Mouse (Mus musculus) embryonic fibroblast, embryonic 13.5 days (primary cell): Measurements from ENCODE around the gene Eva1c. TPM values are rescaled to one million over a fixed set of nuclear protein-coding genes. Genes with fewer than 3 reads are reported as not detected.

Source experiments
- H3K27ac ChIP-seq: 2 replicates; pipeline ENCODE4 v1.5.1; 2012; ENCODE audit warnings: low read length, control low read depth, inconsistent platforms; ENCODE audit not compliant: insufficient read depth
- H3K4me1 ChIP-seq: 2 replicates; pipeline ENCODE4 v1.6.1; 2011; ENCODE audit warnings: low read length; ENCODE audit not compliant: control insufficient read depth, insufficient read depth
- H3K4me3 ChIP-seq: 2 replicates; pipeline ENCODE4 v1.5.1; 2011; ENCODE audit warnings: mild to moderate bottlenecking, control low read depth, low read length; ENCODE audit not compliant: insufficient read depth
- CTCF ChIP-seq: IDR thresholded peaks from 2 replicates; pipeline ENCODE4 v1.5.1; 2011; ENCODE audit warnings: mild to moderate bottlenecking, control low read depth, low read length, moderate library complexity, borderline replicate concordance; ENCODE audit not compliant: insufficient read depth
- POLR2A ChIP-seq: IDR thresholded peaks from 2 replicates; pipeline ENCODE4 v1.6.1; 2011; ENCODE audit warnings: low read depth, mild to moderate bottlenecking, control low read depth, low read length, moderate library complexity
- polyA plus RNA-seq: library from polyadenylated mRNA; stranded (reverse); fragments of >200 nt; gene quantifications from 2 replicates; pipeline ENCODE4 v1.2.4, GENCODE M21; 2011; ENCODE audit warnings: low read depth; ENCODE audit not compliant: missing spikeins, insufficient read length

The Eva1c gene
- polyA plus RNA-seq, 1 experiment: 2.0 TPM

- Histone ChIP-seq H3K27ac (no peak overlapping the region), H3K4me3 (no peak overlapping the region), H3K4me1 (peaks cover 6% of the 10 kb centered on the region)
- no peak for TF ChIP-seq POLR2A
- no peak for TF ChIP-seq CTCF
These were observed 15.6 kb downstream of the Eva1c start for GRCm38 (mm10) chr16:90842164-90842563.

- peaks cover 6% of the 10 kb centered on the region for H3K4me1 ChIP-seq
- peak overlapping the region; percentile 67 for H3K27ac ChIP-seq
- no peak overlapping the region for H3K4me3 ChIP-seq
- no peak for TF ChIP-seq CTCF
- TF ChIP-seq POLR2A: no peak
These were observed 18.5 kb downstream of the Eva1c start for GRCm38 (mm10) chr16:90845038-90845437.

DNA sequence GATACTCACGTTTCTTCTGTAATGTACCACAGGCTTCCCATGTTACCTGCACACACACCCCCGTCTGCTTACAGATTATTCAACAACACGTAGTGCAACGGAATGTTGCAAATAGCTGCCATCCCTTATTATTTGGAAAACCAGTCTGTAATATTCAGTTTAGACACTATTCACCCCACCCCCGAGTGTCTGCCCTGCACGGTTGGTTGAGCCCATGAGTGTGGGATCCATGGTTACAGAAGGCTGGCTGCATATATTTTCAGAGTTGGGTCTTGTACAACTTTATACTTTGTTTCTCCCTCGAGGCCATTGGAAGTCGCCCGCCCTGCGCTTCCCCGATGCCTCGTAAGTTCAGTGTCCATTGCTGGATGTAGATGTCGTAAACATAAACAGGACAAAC, 19.1 kb downstream of the Eva1c start:
- H3K27ac ChIP-seq: peak overlapping the region; percentile 53
- H3K4me3 ChIP-seq: no peak overlapping the region
- peaks cover 6% of the 10 kb centered on the region for H3K4me1 ChIP-seq
- TF ChIP-seq POLR2A: no peak

GRCm38 (mm10) chr16:90848697-90849096, 22.2 kb downstream of the Eva1c start:
- Histone ChIP-seq H3K4me1 (peaks cover 6% of the 10 kb centered on the region), H3K27ac (no peak overlapping the region), H3K4me3 (no peak overlapping the region)
- TF ChIP-seq POLR2A: no peak

- no peak overlapping the region for H3K27ac ChIP-seq
- H3K4me3 ChIP-seq: no peak overlapping the region
- no peak for TF ChIP-seq CTCF
- peaks cover 6% of the 10 kb centered on the region for H3K4me1 ChIP-seq
These were observed 22.7 kb downstream of the Eva1c start for GRCm38 (mm10) chr16:90849262-90849661.

- no peak for TF ChIP-seq POLR2A
- no peak for TF ChIP-seq CTCF
- H3K4me1 ChIP-seq: no peaks in the 10 kb centered on the region
- no peak overlapping the region for H3K27ac ChIP-seq
- no peak overlapping the region for H3K4me3 ChIP-seq
These were observed 24.4 kb downstream of the Eva1c start for GRCm38 (mm10) chr16:90850881-90851280.

GRCm38 (mm10) chr16:90851621-90852334, 25.3 kb downstream of the Eva1c start:
- no peak overlapping the region for H3K27ac ChIP-seq
- TF ChIP-seq CTCF (no peak), POLR2A (no peak)
- H3K4me3 ChIP-seq: no peak overlapping the region
- H3K4me1 ChIP-seq: no peaks in the 10 kb centered on the region

GRCm38 (mm10) chr16:90856552-90857200, 30.2 kb downstream of the Eva1c start:
- Histone ChIP-seq H3K27ac (no peak overlapping the region), H3K4me1 (no peaks in the 10 kb centered on the region), H3K4me3 (no peak overlapping the region)
- TF ChIP-seq POLR2A (no peak), CTCF (no peak)

DNA sequence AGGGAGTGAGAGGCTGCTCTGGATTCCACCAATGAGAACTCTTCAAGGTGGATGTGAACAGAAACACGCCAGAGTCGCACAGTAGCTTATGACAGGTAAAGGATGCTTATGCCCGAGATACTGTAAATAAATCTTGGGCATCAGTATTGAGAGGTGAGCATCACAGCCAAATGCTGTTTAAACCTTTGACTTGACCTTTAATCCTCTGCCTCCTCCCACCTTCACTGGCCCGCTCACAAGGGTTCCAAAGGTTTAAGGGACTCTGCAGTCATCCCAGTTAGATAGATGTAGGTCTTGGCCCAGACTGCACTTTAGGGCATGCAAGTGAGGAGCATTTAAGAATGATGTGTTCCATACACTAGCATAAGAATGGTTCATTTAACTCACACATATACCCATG, 31.7 kb downstream of the Eva1c start:
- TF ChIP-seq CTCF (no peak), POLR2A (no peak)
- H3K4me3 ChIP-seq: no peak overlapping the region
- 0 out of 2 replicates have a peak, but pooled peaks cover 4% of the 10 kb centered on the region for H3K4me1 ChIP-seq
- H3K27ac ChIP-seq: no peak overlapping the region

GRCm38 (mm10) chr16:90863036-90863435, 36.5 kb downstream of the Eva1c start:
- Histone ChIP-seq H3K4me3 (no peak overlapping the region), H3K27ac (no peak overlapping the region), H3K4me1 (0 out of 2 replicates have a peak, but pooled peaks cover 4% of the 10 kb centered on the region)
- TF ChIP-seq CTCF: no peak
- no peak for TF ChIP-seq POLR2A

- TF ChIP-seq POLR2A: no peak
- no peak for TF ChIP-seq CTCF
- Histone ChIP-seq H3K4me1 (0 out of 2 replicates have a peak, but pooled peaks cover 4% of the 10 kb centered on the region), H3K27ac (no peak overlapping the region)
These were observed 37.0 kb downstream of the Eva1c start for GRCm38 (mm10) chr16:90863468-90864046.

More at GRCm38 (mm10) chr16:90863468-90864046, 37.0 kb downstream of the Eva1c start:
- no peak overlapping the region for H3K4me3 ChIP-seq
